8 mouse cellular contexts compared by ENCODE assay signal in genomic region chr17:28040620-28041019, GRCm38 (mm10). TPM values are rescaled to one million over a fixed set of nuclear protein-coding genes. Genes with fewer than 3 reads are reported as not detected.
DNase-seq lines count a peak whose midpoint lies in the region; ATAC-seq lines count a peak whose summit lies in the region.
"Had no signal": no experiment of that assay in that cellular context is flagged by ENCODE, and none has a peak within 500 bp of the region (broad histone marks: within the 10 kb centered on the region; RNA-seq: fewer than 3 reads in every experiment).

No protein-coding gene starts in this region.

- H3K27ac ChIP-seq in lung, embryonic 16.5 days (ENCODE audit: low read length) = no peak overlapping the region
- peak overlapping the region; percentile 88 for H3K27ac ChIP-seq in forebrain, embryonic 12.5 days
- no peak overlapping the region for H3K27ac ChIP-seq in limb, embryonic 15.5 days

- H3K9ac ChIP-seq in lung, embryonic 16.5 days (ENCODE audit: low read length) = 0 out of 2 replicates have a peak overlapping the region, but pooled peaks have one; percentile 19
- H3K9ac ChIP-seq in forebrain, embryonic 12.5 days = peak overlapping the region; percentile 65
- no peak overlapping the region for H3K9ac ChIP-seq in limb, embryonic 15.5 days

- H3K9me3 ChIP-seq in lung, embryonic 16.5 days (ENCODE audit: control insufficient read depth, low read length) = no peaks in the 10 kb centered on the region
- H3K9me3 ChIP-seq in forebrain, embryonic 12.5 days = no peaks in the 10 kb centered on the region
- no peaks in the 10 kb centered on the region for H3K9me3 ChIP-seq in limb, embryonic 15.5 days

- no peak overlapping the region for H3K4me2 ChIP-seq in lung, embryonic 16.5 days (ENCODE audit: low read depth, low read length)
- peak overlapping the region; percentile 54 for H3K4me2 ChIP-seq in forebrain, embryonic 12.5 days
- no peak overlapping the region for H3K4me2 ChIP-seq in limb, embryonic 15.5 days
- H3K4me2 ChIP-seq: liver, embryonic 11.5 days had no signal

- no peak overlapping the region for H3K4me3 ChIP-seq in lung, embryonic 16.5 days (ENCODE audit: low read length)
- H3K4me3 ChIP-seq in forebrain, embryonic 12.5 days (replicated peaks) = peak overlapping the region; percentile 34
- no peak overlapping the region for H3K4me3 ChIP-seq in limb, embryonic 15.5 days

- H3K36me3 ChIP-seq in lung, embryonic 16.5 days (ENCODE audit: control insufficient read depth, insufficient read depth, low read length) = peaks cover 2% of the 10 kb centered on the region; the same call in 1 of the 2 replicates
- H3K36me3 ChIP-seq in forebrain, embryonic 12.5 days (replicated peaks) = peaks cover 16% of the 10 kb centered on the region
- H3K36me3 ChIP-seq in limb, embryonic 15.5 days = peaks cover 48% of the 10 kb centered on the region

- no peaks in the 10 kb centered on the region for H3K27me3 ChIP-seq in lung, embryonic 16.5 days (ENCODE audit: control insufficient read depth, insufficient read depth, low read depth, low read length)
- H3K27me3 ChIP-seq in forebrain, embryonic 12.5 days = no peaks in the 10 kb centered on the region
- H3K27me3 ChIP-seq in limb, embryonic 15.5 days = no peaks in the 10 kb centered on the region

- peaks cover 30% of the 10 kb centered on the region for H3K4me1 ChIP-seq in lung, embryonic 16.5 days (replicated peaks; ENCODE audit: control insufficient read depth, insufficient read depth, low read length)
- peaks cover 57% of the 10 kb centered on the region for H3K4me1 ChIP-seq in forebrain, embryonic 12.5 days
- H3K4me1 ChIP-seq in limb, embryonic 15.5 days = peaks cover 35% of the 10 kb centered on the region

- no peak for ATAC-seq in lung, embryonic 16.5 days (ENCODE audit: low read depth)
- peak; percentile 81 for ATAC-seq in forebrain, embryonic 12.5 days (ENCODE audit: low FRiP score)
- ATAC-seq in limb, embryonic 15.5 days (ENCODE audit: insufficient number of reproducible peaks, low FRiP score, low TSS enrichment, low read depth) = 0 out of 2 replicates have a peak, but pooled peaks have one; percentile 16
- ATAC-seq in inflammation-experienced regulatory T-cells, adult 6 months = no peak

- no peak for DNase-seq in lung, postnatal 10 days
- peak; percentile 40 for DNase-seq in right cerebral cortex, postnatal 14 days
- DNase-seq in gastrocnemius, adult 8-10 months (ENCODE audit: low spot score in 2 of 2) = no peak

- 53% methylated on average over 16 of the region's 16 CpGs for WGBS in lung, embryonic 16.5 days
- WGBS in forebrain, embryonic 12.5 days = 11% methylated on average over 15 of the region's 16 CpGs
- WGBS in limb, embryonic 15.5 days = 43% methylated on average over 16 of the region's 16 CpGs

RNA-seq across cellular contexts. Expression of gene Tcp11, which starts 39.8 kb away (rescaled TPM):
- 5.2 and 5.5 TPM in 2 replicates for polyA plus RNA-seq in lung, embryonic 16.5 days (2015; fragmentation: Nextera tagmentation; extraction: Ambion mirVana)
- 1.1 and 1.6 TPM in 2 replicates for polyA plus RNA-seq in forebrain, embryonic 12.5 days (2016; fragmentation: Nextera tagmentation; extraction: Ambion mirVana)
- polyA plus RNA-seq in limb, embryonic 15.5 days (2015; fragmentation: Nextera tagmentation; extraction: Ambion mirVana) = 1.5 TPM in 2 replicates
- total RNA-seq in gastrocnemius, adult 8-10 months (2022) = not detected
- polyA plus RNA-seq in inflammation-experienced regulatory T-cells, adult 6 months (2017; shearing (Covaris generic)) = 1 to 10 TPM; 1.8 to 1.9 (median 1.8) TPM

Comparison
In these comparisons a context has a peak if more than half of its experiments do, and no peak if none do; other contexts are left out.
1. ATAC-seq: peak in forebrain, embryonic 12.5 days (single experiment) and limb, embryonic 15.5 days (single experiment); none in lung, embryonic 16.5 days (single experiment) and inflammation-experienced regulatory T-cells, adult 6 months (single experiment).